Mouse (Mus musculus) cerebellum, postnatal 36 days (tissue): ENCODE data around the gene Nectin2.

Source experiments
- DNase-seq, 2 experiments: peaks; one replicate each; pipeline ENCODE4 v3.0.0; 2021 to 2022; ENCODE audit warnings: mixed read lengths in 2 of 2

Gene Nectin2

DNA sequence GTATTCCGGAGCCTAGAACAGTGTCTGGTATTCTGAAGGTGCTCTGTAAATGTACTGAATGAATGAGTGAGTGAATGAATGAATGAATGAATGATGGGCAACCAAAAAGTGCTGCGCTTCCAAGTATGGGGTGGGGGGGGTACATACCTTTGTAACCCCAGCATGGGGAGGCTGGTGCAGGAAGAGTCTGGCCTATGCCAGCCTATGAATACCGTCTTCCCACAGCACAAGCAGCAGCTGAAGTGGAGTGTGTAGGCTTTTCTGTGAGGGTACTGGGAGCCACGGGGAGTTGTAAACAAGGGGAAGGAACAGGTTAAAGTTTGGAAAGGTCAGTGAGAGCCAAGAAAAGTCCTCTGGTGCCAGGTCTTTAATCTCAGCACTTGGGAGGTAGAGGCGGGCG is 6.5 kb downstream of the Nectin2 start:
- DNase-seq, result no peak

DNA sequence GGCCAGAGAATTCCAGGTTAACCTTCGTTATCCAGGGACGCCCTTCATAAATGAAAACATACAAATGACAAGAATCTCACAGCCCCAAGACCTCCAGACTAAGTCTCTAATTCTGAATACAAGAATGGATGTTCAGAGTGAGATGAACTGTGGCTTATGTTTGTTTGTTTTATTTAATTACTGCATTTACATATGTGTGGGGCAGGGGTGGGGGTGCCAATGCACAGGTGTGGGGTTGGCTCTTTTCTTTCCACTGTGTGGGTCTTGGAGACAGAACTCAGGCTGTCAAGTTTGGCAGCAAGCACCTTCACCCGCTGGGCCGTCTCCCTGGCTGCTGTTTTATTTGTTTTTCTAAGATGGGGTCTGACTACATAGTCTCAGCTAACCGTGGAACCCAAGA is 7.8 kb downstream of the Nectin2 start:
- DNase-seq, result no peak

DNA sequence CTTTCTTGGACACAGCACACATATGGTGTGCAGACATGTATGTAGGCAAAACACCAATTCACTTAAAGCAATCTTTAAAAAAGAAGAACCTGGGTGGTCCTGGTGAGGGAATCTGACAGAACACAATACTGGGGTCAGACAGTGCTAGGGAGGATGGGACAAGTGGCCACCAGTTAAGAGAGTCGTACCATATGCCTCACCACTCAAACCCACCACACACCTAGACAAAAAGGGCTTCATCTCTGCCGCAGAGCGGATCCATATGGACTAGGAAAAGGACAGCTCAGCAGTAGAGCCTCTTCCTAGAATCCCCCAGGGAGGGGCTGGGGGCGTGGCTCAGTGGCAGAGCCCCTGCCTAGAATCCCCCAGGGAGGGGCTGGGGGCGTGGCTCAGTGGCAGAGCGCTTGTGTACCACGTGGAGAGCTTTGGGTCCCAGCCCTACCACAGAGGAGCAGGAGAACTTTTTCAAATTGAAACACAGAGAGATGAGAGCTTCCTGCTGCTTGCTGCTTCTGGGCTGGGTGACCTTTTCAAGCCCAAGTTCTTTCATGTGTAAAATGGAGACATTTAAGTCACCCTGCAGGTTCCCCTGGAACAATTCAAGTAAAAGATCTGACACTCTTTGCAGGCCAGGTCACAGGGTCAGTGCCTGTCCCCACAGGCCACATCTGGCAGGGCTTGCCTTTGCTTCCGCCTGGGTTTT is 8.8 kb downstream of the Nectin2 start:
- DNase-seq, result no peak

DNA sequence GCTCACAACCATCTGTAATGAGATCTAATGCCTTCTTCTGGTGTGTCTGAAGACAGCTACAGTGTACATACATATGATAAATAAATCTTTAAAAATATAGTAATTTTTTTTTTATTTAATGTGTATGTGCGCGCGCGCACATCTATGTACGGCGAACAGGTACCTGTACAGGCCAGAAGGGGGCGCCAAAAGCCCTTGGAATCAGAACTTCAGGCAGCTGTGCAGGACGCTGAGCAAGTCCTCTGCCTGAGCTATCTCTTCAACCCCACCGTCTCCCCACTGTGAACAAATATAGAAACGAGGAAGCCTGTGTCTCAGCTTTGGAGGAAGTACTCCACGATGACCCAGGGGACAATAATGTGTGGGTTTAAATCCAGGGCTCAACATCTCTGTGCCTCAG is 10.0 kb downstream of the Nectin2 start:
- DNase-seq, result no peak

DNA sequence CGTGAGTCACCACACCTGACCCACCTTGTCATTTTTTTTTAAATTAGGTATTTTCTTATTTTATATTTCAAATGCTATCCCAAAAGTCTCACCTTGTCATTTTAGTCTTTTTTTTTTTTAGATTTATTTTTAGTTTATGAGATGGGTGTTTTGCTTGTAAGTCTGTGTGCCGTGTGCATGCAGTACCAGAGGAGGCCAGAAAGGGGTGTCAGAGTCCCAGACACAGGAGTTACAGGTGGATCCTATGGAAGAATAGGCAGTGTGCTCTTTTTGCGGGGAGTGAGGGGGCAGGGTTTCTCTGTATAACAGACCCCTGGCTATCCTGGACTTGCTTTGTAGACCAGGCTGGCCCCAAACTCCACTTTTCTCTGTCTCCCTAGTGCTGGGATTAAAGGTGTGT is 11.5 kb downstream of the Nectin2 start:
- DNase-seq, result no peak

DNA sequence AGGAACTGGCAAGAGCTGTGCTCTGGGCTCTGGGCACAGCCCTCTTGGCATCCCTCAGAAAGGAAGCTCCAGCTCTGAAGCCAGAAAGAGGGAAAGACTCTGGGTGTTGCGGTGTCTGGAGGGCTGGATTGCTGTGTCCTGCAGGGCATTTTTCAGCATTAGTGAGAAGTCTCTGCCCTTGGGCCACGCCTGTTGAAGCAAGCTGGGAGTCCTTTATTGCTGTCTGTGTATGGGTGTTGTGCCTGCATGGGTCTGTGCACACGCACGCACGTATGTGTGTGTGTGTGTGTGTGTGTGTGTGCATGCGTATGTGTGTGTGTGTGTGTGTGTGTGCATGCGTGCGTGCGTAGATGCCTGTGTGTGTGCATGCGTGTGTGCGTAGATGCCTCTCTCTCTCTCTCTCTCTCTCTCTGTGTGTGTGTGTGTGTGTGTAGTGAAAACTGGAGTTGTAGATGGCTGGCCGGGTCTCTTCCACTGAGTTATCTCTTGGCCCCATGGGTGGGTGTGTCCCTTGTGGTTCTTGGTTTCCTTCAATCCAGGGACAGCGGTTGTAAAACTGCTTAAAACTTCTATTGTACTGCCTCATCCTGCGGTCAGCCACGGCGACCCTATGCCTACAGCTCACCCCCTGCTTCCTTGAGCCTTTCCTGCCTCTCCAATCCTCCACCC is 13.8 kb downstream of the Nectin2 start:
- no peak for DNase-seq

DNA sequence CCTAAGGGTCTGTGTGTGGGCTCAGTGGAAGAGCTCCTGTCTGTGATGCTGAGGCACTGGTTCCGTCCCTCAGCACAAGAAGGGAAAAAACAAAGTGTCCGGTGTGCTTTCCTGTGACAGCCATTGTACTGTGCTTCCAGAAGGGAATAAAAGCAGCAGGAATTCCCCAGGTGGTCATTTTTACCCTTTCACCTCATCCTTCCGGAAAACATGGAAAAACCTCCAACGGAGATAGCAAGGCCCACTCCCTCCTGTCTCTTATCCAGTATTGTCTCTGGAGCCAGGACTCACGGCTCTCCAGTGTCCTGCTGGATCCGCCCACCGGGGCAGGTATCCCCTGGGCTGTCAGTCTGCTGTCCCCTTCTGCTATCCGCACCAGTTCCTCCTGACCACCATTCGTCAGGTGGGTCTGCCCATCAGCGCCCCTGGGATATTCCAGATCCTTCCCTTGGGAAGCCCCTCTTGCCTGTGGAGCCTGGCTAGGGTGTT is 16.1 kb downstream of the Nectin2 start:
- DNase-seq, result no peak

DNA sequence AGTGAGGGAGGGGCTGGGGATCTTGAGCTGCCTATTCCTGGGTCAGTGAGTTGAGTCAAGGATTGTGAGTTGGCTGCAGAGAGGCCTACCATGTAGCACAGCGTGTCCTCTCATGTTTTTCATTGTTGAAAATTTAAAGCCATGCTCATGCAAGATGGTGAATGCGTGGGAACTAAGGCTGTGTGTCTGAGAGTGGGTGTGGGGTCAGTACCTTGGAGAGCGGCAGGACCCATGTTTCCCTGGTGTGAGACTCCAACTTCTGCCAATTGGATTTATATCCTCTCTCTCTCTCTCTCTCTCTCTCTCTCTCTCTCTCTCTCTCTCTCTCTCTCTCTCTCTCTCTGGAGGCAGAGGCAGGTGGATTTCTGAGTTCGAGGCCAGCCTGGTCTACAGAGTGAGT is 23.7 kb downstream of the Nectin2 start:
- no peak for DNase-seq

DNA sequence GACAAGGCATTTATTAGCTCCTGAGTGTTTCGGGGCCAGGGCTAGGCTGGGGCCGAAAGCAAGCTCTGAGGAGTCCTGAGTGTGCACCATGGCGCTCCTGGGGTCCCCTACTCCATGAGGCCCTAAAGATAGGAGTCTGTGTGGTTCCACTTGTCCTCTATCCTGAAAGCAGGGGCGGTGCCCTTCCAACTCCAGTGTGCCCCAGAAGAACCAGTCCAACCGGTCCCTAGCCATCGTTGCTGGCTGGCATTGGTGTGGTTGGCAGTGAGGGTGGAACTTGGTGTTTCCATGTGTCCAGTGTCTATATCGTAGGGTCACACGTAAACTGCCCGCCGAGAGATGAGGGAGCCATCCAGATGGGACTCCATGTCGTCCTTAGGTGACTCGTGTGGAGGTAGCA is 26.1 kb downstream of the Nectin2 start:
- no peak for DNase-seq

DNA sequence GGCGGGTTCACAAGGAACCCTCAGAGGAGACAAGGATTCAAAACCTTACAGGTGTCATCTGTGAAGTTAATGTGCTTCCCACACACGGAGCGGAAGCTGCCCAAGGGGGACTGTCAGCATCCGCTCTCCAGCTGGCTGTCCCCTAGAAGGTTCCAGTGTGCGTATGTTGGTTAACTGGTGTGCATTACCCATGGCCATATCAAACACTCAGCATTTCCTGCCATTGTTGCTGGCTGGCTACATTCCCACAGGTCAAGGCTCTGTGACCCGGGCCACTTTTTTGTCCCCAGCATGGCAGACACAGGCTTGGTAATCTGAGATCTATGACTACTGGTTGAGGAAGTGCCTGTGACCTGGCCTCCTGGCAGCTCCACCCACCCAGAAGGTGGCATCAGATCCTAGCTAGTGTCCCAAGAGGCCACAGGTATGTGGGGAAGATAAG is 27.5 kb downstream of the Nectin2 start:
- DNase-seq, result no peak

DNA sequence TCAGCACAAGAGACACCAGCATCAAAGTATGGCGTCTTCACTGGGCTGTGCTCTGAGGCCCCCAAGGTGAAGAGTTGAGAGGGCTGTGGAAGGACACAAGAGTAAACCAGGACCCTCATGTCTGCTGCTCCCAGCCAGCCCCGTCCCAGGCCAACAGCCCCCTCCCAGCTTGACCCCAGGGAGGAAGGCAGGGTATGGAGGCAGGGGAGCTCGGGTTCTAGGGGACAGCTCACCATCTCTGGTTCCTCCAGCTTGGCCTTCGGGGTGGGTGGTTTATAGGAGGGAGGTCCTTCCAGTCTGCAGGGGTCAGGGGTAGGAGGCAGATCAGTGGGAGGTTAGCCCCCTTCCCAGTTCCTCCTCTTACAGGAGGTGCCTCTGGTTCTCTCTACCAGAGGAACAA is 31.1 kb downstream of the Nectin2 start:
- no peak for DNase-seq

DNA sequence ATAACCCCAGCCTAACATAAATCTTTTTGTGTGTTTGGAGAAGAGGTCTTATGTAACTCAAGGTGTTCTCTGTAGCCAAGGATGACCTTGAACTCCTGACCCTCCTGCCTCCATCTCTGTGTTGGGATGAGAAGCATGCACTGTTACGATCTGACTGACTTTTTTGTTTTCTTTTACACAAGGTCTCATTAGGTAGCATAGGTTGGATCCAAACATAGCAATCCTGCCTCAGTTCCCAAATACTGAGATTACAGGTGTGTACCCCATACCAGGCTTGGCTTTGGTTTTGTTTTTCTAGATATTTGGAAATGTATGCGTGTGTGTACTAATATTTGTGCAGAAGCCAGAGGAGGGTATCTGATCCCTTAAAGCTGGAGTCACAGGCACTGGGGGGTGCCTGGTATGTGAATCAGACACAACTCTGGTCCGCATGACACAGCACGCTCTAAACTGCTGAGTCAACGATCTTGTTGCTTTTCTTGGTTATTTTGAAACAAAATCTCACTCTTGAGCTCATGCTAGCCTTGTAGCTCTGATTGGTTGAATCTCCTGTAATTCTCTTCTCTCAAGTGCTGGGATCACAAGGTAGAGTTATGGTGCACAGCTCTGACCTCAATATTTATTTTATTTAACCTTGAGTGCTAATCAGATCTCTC is 31.9 kb downstream of the Nectin2 start:
- no peak for DNase-seq

DNA sequence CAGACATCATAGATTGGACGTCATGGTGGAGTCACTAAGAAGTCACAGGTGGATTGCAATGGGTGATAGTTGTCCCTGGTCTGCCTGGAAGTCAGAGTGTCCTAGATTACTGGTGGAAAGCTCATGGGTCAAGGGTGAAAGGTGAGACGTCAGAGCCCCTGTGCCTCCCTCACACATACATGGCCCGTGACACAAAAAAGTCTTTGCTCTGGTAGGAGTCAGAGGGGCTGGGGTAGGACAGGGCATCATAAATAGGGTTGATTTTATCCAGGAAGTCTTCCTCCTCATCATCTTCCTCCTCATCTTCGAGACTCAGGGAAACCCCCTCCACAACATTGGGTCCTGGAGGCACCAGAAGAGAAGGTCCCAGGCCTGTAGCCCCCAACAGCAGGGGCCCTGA is 32.9 kb downstream of the Nectin2 start:
- no peak for DNase-seq

DNA sequence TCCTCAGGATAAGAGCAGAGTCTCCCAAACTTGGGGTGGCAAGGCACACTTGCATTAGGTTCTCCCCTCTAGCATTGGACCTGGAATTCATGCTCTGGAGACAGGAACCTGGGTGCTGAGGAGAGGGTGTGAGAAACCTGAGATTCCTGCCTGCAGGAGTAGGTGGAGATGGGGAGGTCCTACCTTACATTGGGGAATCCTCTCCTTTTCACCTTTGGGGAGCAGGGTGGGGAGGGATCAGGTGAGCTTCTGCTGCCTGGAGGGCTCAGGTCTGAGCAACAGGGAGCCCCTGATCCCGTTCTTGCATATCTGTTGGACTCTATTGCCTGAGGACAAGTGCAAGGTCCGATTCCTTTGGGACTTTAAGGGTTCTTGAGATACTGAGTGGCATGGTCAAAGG is 33.5 kb downstream of the Nectin2 start:
- no peak for DNase-seq

DNA sequence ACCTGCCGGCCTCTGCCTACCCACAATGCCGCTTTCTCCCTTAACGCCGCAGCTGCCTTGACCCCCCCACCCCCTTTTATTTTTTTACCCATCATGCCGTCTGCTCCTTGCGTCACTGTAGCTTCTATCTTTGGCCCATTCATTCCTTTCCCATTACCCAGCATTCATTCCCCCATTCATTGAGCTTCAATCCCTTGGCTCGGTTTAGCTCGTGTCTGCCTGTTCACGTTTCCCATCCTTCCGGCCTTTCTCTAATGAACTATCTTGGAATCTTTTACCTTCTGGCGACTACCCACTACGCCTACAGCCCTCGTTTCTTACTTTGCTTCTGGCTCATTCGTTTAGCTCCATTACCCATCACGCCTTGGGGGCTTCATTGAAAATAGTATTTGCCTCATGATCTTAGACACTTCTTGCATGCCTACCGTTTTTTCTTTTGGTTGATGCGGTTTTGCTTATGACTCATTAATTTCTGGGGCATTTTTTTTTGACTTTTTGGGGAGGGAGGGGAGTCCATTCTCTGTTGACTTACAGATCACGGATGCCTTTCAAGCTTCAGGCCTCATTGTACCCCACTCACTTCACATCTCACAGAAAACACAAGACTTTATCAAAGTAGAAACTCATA is 34.1 kb downstream of the Nectin2 start:
- DNase-seq, result no peak

DNA sequence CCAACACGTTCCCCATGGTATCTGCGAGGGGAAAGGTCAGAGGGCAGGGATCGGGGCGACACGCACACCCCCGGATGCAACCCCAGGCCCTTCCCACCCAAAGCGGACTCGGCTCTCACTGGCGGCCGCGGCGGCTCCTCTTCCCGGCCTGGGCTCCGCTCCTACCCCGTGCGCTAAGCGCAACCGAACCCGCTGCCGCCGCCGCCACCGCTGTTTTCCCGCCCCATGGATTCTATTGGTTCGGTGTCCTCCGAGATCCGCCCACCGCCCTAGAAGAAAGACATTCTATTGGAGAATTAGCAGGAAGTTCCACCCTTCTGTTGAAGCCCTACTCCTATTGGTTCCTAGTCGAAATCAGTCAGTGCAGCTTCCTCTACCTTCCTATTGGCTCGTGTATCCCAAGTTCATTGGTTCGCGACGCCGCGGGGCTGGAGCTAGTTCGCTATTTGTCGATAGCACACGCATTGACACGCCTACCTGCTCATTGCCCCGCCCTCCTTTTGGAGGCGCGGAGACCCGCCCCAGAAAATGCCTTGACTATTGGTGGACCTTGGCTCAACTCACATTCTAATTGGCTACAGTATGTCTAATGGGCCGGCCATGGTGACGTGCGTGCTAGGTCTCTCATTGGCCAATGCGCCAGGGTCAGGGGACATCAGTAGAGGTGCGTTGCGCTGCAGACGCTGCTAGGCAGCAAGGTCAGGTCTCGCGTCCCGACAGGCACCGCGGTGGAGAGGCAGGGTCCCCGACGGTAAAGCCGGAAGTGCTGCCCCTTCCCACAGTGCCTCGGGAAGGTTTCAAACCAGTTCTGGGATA is 34.8 kb downstream of the Nectin2 start, which contains the start of gene Tomm40:
Gene Tomm40 (minus strand): TSS at position 200 of the 816 bp plus-strand sequence.
- peak; percentile 98 for DNase-seq

DNA sequence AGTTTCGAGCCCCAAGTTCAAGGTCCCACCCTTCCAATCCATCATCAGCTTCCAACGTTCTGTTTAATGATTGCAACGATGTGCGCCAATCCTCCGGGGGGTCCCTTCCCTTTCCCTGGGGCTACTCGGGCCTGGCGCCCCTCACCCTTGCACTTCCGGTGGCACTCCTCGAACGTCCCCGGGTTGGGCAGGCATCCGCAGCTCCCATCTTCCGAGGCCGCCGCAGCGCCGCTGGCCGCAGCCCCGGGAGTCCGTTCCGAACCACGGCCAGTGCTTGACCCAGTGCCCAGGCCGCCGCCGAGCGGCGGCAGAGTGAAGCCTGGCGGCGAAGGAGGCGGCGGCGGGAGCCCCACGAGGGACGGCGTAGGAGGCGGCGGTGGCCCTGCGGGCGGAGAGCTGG is 35.4 kb downstream of the Nectin2 start:
- peak in 1 of 2 experiments; percentile 28 for DNase-seq

DNA sequence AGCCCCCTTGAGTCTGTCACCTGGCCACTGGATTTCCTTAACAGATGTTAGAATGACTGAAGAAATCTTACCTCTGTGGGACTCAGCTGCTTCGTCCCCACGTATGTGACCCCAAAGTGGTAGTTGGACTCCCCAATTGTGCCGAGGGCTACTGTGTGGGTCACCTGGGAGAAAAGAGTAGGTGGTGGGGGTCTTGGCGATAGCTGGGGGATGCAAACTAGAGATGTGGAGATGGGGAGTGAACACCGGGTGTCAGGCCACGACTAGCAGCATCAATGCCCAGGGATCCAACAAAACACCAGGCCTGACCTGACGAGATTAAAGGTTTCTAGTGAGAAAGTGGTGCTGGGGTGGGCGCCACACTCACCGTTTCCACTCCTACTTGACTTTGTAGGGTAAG is 36.7 kb downstream of the Nectin2 start:
- no peak for DNase-seq

DNA sequence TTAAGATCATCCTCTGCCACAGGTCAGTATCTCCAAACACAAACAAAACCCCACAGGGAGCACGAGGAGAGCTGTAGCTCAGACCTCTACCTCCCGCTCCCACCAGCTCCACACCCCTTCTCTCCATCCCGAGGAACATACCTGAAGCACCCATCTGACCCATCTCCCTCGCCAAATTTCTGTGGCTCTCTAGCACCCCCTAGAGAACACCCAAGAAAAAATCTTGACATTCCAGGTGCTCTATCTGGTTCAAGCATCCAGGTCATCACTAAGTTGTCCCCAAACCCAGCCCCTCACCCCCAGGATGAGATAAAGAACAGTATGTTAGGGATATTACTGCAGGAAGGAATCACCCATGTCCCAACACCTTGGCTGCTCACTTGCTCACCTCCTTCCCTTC is 37.1 kb downstream of the Nectin2 start:
- peak; percentile 38 to 44 for DNase-seq

DNA sequence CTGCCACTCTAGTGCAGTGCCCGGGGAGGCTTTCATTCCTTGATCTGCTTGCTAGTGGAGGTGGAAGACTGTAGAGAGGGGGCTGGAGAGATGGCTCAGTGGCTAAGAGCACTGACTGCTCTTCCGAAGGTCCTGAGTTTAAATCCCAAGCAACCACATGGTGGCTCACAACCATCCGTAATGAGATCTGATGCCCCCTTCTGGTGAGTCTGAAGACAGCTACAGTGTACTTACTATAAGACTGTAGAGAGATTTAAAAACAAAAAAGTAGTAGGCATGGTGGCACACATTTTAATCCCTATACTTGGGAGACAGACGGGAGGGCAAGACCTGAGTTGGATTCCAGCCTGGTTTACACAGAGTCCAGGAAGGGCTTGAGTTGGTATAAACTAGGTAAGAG is 37.9 kb downstream of the Nectin2 start:
- DNase-seq, result no peak

DNA sequence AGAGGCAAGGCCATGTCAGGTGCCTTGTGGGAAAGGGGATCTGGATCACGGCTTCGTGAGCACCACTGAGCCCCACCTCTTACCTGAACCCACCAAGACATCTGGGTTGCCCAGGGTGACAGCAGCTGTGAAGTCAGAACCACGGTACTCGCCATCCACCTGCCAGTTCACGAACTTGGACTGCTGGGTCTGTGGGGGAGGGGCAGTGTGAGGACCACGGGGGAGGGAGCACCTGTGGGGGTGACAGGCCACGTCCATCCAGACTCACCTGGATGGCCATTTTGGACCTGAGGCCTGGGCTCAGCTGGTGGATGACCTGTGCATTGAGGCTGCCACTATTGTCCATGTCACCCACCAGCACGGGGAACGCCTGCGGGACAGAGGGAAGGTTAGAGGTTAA is 39.6 kb downstream of the Nectin2 start:
- no peak for DNase-seq

DNA sequence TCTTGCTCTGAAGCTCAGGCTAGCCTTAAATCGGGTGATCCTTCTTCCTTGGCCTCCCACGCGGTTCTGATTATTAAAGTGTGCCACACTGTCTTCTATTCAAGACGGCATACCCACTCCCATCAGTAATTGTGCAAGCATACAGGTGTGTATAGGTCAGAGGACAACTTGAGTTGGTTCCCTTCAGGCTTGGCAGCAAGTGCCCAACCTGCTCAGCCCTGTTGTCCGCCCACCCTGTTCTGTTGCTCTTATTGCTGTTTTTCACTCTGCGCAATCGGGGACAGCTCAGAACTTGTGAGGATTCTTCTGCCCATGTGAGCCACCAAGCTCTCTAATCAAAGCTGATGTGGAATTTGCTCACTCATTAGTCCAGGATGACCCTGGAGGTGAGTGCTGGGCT is 45.0 kb downstream of the Nectin2 start:
- no peak for DNase-seq

DNA sequence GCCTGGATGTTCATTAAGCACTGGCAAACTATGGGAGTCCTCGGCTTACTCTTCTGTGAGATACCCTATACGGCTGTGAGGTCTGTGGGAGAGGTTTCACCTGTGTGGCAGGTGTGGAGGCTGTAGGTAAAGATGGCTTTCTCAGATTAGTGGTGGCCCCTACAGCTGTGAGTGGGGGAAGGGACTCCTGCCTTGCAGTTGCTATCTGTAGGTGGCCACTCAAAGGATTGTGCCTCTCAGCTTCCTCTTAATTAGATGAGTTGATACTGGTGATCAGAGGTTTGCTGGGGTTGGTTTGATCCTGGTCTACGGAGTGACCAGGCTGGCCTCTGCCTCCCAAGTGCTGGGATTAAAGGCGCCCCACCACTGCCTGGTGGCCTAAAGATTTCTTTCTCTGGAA is 45.8 kb downstream of the Nectin2 start:
- DNase-seq, result no peak
